Mouse (Mus musculus) heart, embryonic 16.5 days (tissue): Measurements from ENCODE around the gene Ccpg1. TPM values are rescaled to one million over a fixed set of nuclear protein-coding genes. Genes with fewer than 3 reads are reported as not detected.

Source experiments
- ATAC-seq: fragments of 200-750 bp; cut with Nextera tagmentation; replicated peaks from 2 replicates; pipeline ENCODE4 v1.8.0; 2017; ENCODE audit warnings: moderate number of reproducible peaks; ENCODE audit not compliant: insufficient read depth, low FRiP score; ENCODE audit errors: extremely low read depth
- H3K27ac ChIP-seq: fragments of 300-500 bp; sonication (generic); 2 replicates; pipeline ENCODE4 v1.5.1; 2014; ENCODE audit warnings: mild to moderate bottlenecking, low read length, control low read depth, moderate library complexity
- H3K27me3 ChIP-seq: fragments of 300-500 bp; sonication (generic); 2 replicates; pipeline ENCODE4 v1.6.1; 2014; ENCODE audit warnings: low read length, mixed read lengths; ENCODE audit not compliant: control insufficient read depth, insufficient read depth
- H3K36me3 ChIP-seq: fragments of 300-500 bp; sonication (generic); 2 replicates; pipeline ENCODE4 v1.6.1; 2014; ENCODE audit not compliant: control insufficient read depth, insufficient read depth
- H3K4me1 ChIP-seq: fragments of 300-500 bp; sonication (generic); 2 replicates; pipeline ENCODE4 v1.6.1; 2014; ENCODE audit warnings: low read length, mixed read lengths; ENCODE audit not compliant: control insufficient read depth, insufficient read depth
- H3K4me2 ChIP-seq: fragments of 300-500 bp; sonication (generic); 2 replicates; pipeline ENCODE4 v1.6.1; 2014; ENCODE audit warnings: low read depth, mild to moderate bottlenecking, control low read depth, low read length
- H3K4me3 ChIP-seq: fragments of 300-500 bp; sonication (generic); 2 replicates; pipeline ENCODE4 v1.5.1; 2014; ENCODE audit warnings: mild to moderate bottlenecking, control low read depth, low read length
- H3K9ac ChIP-seq: fragments of 300-500 bp; sonication (generic); 2 replicates; pipeline ENCODE4 v1.6.1; 2014; ENCODE audit warnings: low read length, control low read depth
- H3K9me3 ChIP-seq: fragments of 300-500 bp; sonication (generic); replicated peaks from 2 replicates; pipeline ENCODE4 v1.6.1; 2016; ENCODE audit warnings: low read length; ENCODE audit not compliant: control insufficient read depth
- WGBS: fragments of 180-500 bp; shearing (Covaris S2); extraction: QIAGEN DNeasy Blood & Tissue Kit; methylation state at CpG from one replicate; pipeline ENCODE4 v1.1.7; 2014; 5-methylcytosine and 5-hydroxymethylcytosine counted together
- polyA plus RNA-seq: library from polyadenylated mRNA; unstranded; fragments of >200 nt; fragmentation: Nextera tagmentation; extraction: Ambion mirVana; gene quantifications from 2 replicates; pipeline ENCODE4 v1.2.1, GENCODE M21; 2015

Gene Ccpg1
- polyA plus RNA-seq, 1 experiment from 2014 or later: 35.8 TPM

DNA sequence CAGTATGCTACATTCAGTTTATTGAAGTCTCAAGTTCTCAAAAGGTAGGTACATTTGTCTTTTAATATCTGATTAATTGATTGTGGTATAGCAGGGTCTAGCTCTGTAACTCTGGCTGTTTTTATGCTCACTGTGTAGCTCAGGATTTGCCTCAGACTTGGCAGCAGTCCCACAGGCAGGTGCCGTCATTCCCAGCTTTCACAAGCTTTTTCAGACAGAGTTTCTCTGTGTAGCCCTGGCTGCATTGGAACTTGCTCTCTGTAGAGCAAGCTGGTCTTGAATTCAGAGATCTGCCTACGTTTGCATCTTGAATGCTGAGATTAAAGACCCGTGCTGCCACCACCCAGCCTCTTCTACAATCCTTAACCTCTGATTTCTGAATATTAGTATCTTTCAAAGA lies 16.9 kb downstream of the Ccpg1 start:
- no peak overlapping the region for H3K4me3 ChIP-seq
- no peak for ATAC-seq
- WGBS: 65% methylated on average over 3 of the region's 3 CpGs
- H3K4me2 ChIP-seq: no peak overlapping the region
- H3K9me3 ChIP-seq: no peaks in the 10 kb centered on the region
- H3K36me3 ChIP-seq: peaks cover 17% of the 10 kb centered on the region
- no peak overlapping the region for H3K9ac ChIP-seq
- no peaks in the 10 kb centered on the region for H3K4me1 ChIP-seq
- H3K27ac ChIP-seq: no peak overlapping the region
- no peaks in the 10 kb centered on the region for H3K27me3 ChIP-seq

DNA sequence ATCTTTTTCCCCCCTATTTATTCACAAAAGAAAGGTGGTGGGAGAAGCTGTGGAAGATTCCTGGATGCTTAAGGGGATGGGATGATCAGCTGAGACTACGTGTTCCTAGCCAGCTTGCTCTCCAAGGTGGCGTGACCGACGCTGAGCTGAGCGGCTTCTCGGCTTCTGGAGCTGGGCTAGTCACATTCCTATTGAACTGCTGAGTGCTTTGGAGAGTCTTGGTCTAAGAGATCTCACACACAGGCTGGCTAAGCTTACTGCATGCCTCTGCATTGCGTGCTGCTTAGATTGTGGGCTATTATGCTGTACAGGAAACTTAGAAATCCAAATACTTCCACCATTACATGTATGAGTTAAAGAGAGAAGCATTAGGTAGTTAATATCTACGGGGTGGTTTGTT lies 18.8 kb downstream of the Ccpg1 start:
- H3K27ac ChIP-seq: no peak overlapping the region
- H3K9ac ChIP-seq: no peak overlapping the region

DNA sequence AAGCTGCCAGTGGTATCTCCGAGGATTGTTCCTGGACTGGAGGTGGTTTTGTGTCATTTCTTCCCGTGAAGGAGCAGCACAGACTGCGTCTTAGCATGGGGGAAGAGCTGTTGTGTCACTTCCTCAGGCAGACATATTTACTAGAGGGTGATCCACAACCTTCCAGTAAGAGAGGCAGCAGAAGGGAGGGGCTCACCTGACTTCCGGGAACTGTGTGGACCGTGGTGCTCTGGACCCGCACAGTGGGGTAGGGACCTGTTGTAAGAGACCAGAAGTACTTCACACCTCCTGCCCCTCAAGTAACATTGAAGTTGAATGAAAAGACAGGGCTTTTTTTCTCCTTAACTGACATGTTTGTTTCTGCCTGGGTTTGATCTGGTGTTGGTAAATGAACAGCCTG lies 19.9 kb downstream of the Ccpg1 start:
- Histone ChIP-seq H3K9me3 (no peaks in the 10 kb centered on the region), H3K4me2 (no peak overlapping the region), H3K36me3 (peaks cover 18% of the 10 kb centered on the region), H3K4me3 (no peak overlapping the region), H3K27me3 (no peaks in the 10 kb centered on the region), H3K4me1 (no peaks in the 10 kb centered on the region), H3K9ac (no peak overlapping the region), H3K27ac (no peak overlapping the region)
- no peak for ATAC-seq
- WGBS: 77% methylated on average over 6 of the region's 6 CpGs

More for the DNA sequence above, 18.8 kb downstream of the Ccpg1 start:
- ATAC-seq: no peak
- no peaks in the 10 kb centered on the region for H3K4me1 ChIP-seq
- 78% methylated on average over 8 of the region's 8 CpGs for WGBS
- H3K4me3 ChIP-seq: no peak overlapping the region
- H3K27me3 ChIP-seq: no peaks in the 10 kb centered on the region
- no peak overlapping the region for H3K4me2 ChIP-seq
- no peaks in the 10 kb centered on the region for H3K9me3 ChIP-seq
- peaks cover 17% of the 10 kb centered on the region for H3K36me3 ChIP-seq

DNA sequence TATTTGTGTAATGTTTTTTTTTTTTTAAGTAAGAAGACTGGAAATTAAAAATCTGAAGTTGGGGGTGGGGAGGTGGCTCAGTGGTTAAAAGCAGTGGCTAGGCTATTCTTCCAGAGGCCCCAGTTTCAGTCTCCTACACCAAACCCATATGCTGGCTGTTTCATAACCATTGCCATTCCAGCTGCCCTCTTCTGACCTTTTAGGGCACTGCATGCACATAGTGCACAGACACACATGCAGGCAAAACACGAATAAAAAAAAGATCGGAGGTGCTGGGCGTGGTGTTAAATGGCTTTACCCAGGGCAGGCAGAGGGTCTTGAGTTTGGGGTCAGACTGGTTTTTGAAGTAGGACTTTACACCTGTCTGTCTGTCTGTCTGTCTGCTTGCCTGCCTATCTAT lies 20.9 kb downstream of the Ccpg1 start:
- peaks cover 19% of the 10 kb centered on the region for H3K36me3 ChIP-seq
- WGBS: 88% methylated on average over 3 of the region's 3 CpGs

DNA sequence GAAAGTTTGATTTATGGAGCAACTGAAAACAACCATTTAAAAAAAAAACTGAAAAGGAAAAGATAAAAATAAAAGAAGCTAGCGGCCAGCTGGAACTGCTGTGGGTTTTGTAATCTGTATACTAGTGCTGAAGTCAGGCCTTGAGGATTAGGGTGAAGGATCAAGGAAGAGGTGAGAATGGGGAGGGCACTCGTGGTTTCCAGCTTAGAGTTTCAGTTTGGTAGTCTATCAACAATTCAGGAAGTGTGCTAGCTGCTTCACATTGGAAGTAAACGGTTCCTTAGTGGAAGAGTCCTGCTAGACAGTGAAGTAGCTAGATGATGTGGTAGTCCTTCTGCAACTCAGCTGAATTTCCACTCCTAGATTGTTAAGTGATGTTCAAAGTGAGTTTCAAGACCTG lies 23.2 kb downstream of the Ccpg1 start:
- no peaks in the 10 kb centered on the region for H3K9me3 ChIP-seq
- no peak for ATAC-seq
- H3K9ac ChIP-seq: no peak overlapping the region
- H3K4me1 ChIP-seq: no peaks in the 10 kb centered on the region
- no peak overlapping the region for H3K27ac ChIP-seq
- no peak overlapping the region for H3K4me3 ChIP-seq
- peaks cover 20% of the 10 kb centered on the region; the same call in 1 of the 2 replicates for H3K36me3 ChIP-seq
- H3K27me3 ChIP-seq: no peaks in the 10 kb centered on the region
- WGBS: 59% methylated on average over 3 of the region's 3 CpGs
- H3K4me2 ChIP-seq: no peak overlapping the region

More for the DNA sequence above, 20.9 kb downstream of the Ccpg1 start:
- Histone ChIP-seq H3K4me2 (no peak overlapping the region), H3K27ac (no peak overlapping the region), H3K4me1 (no peaks in the 10 kb centered on the region), H3K4me3 (no peak overlapping the region), H3K9ac (no peak overlapping the region), H3K9me3 (no peaks in the 10 kb centered on the region), H3K27me3 (no peaks in the 10 kb centered on the region)
- no peak for ATAC-seq

DNA sequence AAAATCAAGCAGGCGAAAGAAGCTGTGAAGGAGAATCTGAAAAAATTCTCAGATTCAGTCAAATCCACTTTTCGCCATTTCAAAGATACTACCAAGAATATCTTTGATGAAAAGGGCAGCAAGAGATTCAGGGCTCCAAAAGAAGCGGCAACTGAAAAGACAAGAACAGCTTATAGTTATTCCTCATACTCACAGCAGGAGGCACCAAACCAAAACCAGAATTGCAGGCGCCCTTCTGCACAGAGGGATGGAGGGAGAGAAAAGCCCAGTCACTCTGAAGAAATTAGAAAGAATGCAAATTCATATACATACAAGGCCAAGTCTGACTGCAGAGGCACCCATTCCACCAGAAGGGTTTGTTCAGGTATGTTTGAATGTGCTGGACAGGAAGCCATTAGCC lies 27.4 kb downstream of the Ccpg1 start:
- Histone ChIP-seq H3K27ac (no peak overlapping the region), H3K4me3 (no peak overlapping the region), H3K36me3 (peaks cover 31% of the 10 kb centered on the region), H3K27me3 (no peaks in the 10 kb centered on the region), H3K9me3 (no peaks in the 10 kb centered on the region), H3K4me1 (no peaks in the 10 kb centered on the region), H3K4me2 (no peak overlapping the region), H3K9ac (no peak overlapping the region)
- ATAC-seq: no peak
- whole genome bisulfite sequencing: 88% methylated on average over 4 of the region's 4 CpGs

DNA sequence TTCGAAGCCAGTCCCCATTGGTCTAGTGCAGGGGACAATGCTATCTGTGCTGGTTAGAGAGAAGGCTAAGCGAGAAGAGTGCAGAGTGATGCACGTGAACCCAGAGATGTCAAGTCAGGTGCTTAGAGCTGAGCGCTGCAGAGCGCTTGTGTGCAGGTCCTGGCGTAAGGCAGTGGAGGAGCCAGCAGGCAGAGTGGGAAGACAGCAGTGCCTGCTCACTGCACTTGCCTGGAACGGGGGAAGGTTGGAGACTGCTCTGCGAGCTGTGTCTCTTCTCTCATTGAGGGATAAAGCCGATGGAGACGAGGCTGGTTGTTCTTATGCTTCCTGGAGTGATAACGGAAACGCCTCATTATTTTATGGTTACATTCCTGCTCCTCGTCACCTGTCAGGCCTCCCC lies 29.5 kb downstream of the Ccpg1 start:
- no peaks in the 10 kb centered on the region for H3K27me3 ChIP-seq
- H3K4me3 ChIP-seq: no peak overlapping the region
- H3K36me3 ChIP-seq: peaks cover 31% of the 10 kb centered on the region
- no peaks in the 10 kb centered on the region for H3K9me3 ChIP-seq
- H3K4me1 ChIP-seq: no peaks in the 10 kb centered on the region
- ATAC-seq: no peak
- no peak overlapping the region for H3K4me2 ChIP-seq
- H3K27ac ChIP-seq: no peak overlapping the region
- H3K9ac ChIP-seq: no peak overlapping the region
- WGBS: 63% methylated on average over 13 of the region's 13 CpGs

DNA sequence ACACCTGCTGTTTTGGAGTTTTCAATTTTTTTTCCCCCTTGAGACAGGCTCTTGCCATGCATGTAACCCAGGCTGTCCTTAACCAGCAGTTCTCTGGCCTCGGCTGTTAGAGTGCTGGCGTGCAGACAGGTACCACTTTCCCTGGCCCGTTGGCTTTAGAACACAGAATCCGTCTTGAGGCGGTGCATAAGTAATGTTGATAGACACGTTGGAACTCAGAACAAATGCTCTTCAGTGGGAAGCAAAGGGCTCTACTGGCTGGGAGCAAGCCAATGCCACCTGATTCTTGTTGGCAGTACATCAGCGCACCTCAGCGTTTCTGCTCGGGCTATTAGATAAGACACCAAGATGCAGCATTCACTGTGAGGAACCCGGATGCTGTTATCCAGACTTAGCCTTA lies 34.6 kb downstream of the Ccpg1 start:
- peaks cover 14% of the 10 kb centered on the region for H3K36me3 ChIP-seq
- no peaks in the 10 kb centered on the region for H3K9me3 ChIP-seq
- no peak for ATAC-seq
- no peak overlapping the region for H3K27ac ChIP-seq
- no peaks in the 10 kb centered on the region for H3K4me1 ChIP-seq
- H3K27me3 ChIP-seq: no peaks in the 10 kb centered on the region
- no peak overlapping the region for H3K9ac ChIP-seq
- no peak overlapping the region for H3K4me2 ChIP-seq
- 86% methylated on average over 10 of the region's 10 CpGs for WGBS
- no peak overlapping the region for H3K4me3 ChIP-seq

DNA sequence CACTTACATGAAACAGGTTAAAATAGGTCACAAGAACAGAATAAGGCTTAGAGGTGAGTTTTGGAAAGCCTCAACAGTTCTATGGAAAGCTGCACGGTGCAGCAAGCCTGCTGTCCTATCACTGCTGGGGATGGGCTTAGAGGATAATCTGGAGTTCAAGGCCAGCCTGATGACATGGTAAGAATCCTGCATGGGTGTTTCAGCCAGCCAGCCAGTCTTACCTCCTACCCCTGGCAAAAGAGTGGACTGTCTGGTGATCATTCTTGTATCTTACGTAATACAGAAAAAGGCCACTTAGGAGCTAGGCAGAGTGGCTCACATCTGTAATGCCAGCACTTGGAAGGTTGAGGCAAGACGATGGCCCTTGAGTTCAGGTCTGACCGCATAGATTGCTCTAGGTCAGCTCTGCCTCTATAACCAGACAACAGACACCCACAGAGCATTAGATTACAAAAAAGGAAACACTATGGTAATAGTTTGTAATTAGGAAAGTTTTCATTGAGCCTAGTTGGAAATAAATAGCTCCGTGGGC lies 35.4 kb downstream of the Ccpg1 start:
- no peak overlapping the region for H3K4me3 ChIP-seq
- H3K27me3 ChIP-seq: no peaks in the 10 kb centered on the region
- no peak overlapping the region for H3K9ac ChIP-seq
- 86% methylated on average over 5 of the region's 5 CpGs for WGBS
- no peak overlapping the region for H3K27ac ChIP-seq
- H3K4me2 ChIP-seq: no peak overlapping the region
- H3K9me3 ChIP-seq: no peaks in the 10 kb centered on the region
- no peak for ATAC-seq
- peaks cover 13% of the 10 kb centered on the region for H3K36me3 ChIP-seq
- H3K4me1 ChIP-seq: no peaks in the 10 kb centered on the region
